Mouse (Mus musculus) E14TG2a.4 (cell line): Measurements from ENCODE around the gene Nxpe2.

Experiments
- CTCF ChIP-seq: conservative IDR thresholded peaks from 2 replicates; pipeline ENCODE4 v1.5.1; 2014; ENCODE audit warnings: low read length
- NANOG ChIP-seq: IDR thresholded peaks from 2 replicates; pipeline ENCODE4 v1.6.1; 2014; ENCODE audit warnings: borderline replicate concordance, low read length, mixed read lengths
- POU5F1 ChIP-seq: IDR thresholded peaks from 2 replicates; pipeline ENCODE4 v1.6.1; 2014; ENCODE audit warnings: low read length, borderline replicate concordance

DNA sequence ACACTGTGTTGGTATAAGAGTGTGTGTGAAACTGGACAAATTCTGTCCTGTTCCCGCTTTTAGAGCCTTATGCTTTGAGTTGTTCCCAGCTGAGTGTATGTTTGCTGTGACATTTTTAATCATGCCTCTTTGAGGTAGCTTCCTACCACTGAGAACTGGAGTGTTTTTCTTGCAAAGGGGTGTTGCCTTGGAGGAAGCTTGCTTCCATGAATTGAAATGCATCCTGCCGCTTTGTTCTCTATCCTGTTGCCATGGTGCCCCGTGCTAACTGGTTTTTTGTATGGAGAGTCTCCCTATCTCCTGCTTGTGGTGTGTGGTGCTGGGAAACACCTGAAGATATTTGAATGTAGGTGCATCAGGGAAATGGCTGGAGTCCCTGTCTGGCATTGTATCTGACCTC, 39.1 kb downstream of the Nxpe2 start:
- TF ChIP-seq CTCF (no peak), NANOG (no peak), POU5F1 (no peak)
